Mouse (Mus musculus): ENCODE results near the gene Utp4.
"Not testable (repeated sequence)": the region's sequence is repeated elsewhere in the genome, so short reads cannot be mapped to it uniquely, and the experiment has no call there.

Gene Utp4

DNA sequence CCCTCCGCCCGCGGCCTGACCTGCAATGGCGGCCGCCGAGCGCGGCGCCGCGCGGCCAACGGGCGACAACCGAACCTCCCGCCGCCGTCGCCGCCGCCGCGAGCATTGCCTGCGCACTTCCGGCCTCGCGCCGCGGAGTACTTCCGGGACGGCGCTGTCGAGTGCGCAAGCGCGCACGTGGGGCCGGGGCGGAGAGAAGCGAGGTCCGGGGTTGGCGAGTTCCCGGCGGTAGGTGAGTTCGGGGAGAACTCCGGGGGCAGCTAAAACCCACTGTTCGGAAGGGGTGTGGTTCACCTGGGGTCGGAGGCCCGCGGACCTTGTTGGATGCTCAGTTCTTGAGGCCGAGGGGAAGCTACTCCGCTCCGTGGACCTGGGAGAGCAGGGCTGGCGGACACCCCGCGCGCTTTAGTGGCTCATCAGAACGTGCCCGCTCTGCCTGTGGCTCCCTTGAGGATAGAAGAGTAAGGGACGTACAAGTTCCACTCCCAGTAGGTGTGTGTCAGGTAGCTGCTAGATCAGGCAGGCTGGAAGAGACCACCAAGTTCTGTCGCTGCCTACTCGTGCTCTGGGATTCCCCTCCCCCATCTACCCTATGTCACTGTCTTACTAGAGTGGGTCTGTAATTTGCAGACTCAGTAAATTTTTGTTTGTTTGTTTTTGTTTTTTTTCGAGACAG is at the start of gene Utp4:
Gene Utp4, plus strand, starts transcription at position 156 of the 676 bp plus-strand sequence.
- DNase-seq (ENCODE audit: extremely low spot score, low spot score): peak; percentile 93

DNA sequence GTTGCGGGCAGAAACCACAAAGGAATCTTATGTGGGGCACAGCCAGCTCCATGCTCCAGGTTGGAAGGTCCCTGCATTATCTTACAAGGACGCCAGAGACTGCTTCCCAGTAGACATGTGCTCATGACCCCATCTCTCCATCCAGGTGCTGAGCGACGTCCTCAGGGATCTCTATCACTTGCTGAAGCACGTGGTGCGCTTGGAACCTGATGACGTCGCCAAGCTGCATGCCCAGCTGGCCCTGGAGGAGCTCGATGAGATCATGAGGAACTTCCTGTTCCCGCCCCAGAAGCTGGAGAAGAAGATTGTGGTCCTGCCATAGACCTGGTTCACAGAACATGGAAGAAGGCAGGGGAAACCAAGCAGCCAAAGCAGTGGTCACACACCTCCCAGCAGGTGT is 43.4 kb upstream of the Utp4 start:
- no peak for DNase-seq (ENCODE audit: extremely low spot score, low spot score)

DNA sequence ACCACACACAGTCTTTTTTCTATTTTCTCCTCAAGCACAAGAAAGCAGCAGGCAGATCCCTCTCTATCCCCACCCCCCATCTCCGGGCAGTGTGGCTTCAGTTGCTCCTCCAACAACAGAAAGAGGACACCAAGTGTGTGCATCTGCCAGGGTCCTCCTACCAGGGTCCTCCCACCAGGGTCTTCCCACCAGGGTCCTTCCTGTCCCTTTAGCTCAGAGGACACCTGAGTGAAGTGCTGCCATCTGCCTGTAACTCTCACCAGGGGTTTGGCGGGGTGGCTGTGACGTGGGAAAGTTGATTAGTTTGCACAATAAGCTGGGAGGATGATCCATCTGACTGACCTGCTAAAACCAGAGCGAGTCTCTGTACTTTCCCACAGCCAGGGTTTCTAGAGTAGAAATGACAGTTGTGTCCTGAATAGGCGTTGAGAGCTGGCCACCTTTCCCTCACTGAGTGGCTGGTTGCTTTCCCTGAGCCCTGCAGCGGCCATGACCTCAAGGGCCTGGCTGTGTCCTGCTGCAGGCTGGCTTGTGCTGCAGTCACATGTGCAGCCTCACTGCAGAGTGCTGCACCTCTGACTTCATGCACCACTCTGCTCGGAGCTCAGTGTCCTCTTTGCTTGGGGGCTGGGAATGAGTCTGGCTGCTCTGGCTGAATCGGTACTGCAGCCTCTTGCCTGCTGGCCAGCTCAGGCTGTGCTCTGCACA is 38.7 kb upstream of the Utp4 start:
- no peak for DNase-seq (ENCODE audit: extremely low spot score, low spot score)

GRCm38 (mm10) chr8:106855242-106855562 is 38.2 kb upstream of the Utp4 start:
- no peak for DNase-seq (ENCODE audit: extremely low spot score, low spot score)

GRCm38 (mm10) chr8:106862845-106863244 is 30.6 kb upstream of the Utp4 start:
- no peak for DNase-seq (ENCODE audit: extremely low spot score, low spot score)

DNA sequence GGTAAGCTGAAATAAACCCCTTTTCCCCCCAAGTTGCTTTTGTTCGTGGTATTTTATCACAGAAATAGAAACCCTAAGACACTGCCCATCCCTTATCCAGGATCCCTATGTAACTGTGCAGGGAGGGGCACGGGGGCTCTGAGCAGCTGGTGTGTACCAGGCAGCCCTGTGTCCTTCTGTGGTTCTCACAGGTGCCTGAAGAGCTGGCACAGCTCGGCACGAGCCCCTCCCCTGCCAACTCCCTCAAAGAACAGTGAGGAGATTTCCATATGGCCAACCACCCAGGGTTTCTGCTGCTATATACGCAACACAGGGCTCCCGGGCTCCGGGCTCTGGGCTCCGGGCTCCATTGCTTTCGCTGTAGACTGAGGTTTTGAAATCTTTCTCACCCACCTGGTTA is 28.1 kb upstream of the Utp4 start:
- no peak for DNase-seq (ENCODE audit: extremely low spot score, low spot score)

- DNase-seq (ENCODE audit: extremely low spot score, low spot score): peak; percentile 42
Observed at GRCm38 (mm10) chr8:106870051-106870450, 23.4 kb upstream of the Utp4 start, which contains the start of gene Has3. Gene Has3, plus strand, starts transcription at chr8:106870242.

- DNase-seq (ENCODE audit: extremely low spot score, low spot score): peak; percentile 68
Observed at GRCm38 (mm10) chr8:106870537-106871327, 22.7 kb upstream of the Utp4 start.

DNA sequence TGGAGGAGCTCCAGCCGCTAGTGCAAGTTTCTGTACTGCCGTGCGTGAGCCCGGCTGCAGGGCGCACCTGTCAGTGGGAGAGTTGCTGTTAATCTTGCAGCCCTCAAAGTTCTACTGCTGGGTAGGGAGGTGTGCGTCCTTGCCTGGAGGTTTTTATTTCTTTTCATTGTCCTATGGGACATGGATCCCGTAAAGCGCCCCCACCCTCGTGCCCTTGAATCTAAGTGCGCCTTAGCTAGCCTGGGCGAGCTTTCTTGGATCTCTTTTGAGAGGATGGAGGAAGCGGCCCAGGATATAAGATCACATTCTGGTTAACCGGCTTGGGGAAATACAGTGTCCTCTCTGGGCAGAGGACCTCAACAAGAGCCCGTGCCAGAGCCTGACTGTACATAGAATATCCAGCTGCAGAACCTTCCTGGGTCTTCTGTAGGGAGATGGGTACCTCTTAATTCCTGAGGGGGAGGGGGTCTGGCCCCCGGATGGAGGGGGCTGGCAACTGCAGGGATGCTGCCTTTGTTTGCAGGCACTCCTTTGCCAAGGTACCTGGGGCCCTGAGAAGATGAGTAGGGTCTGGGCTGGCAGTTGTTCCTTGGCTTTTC is 22.0 kb upstream of the Utp4 start:
- peak; percentile 30 for DNase-seq (ENCODE audit: extremely low spot score, low spot score)

- DNase-seq (ENCODE audit: extremely low spot score, low spot score): peak; percentile 74
Observed at GRCm38 (mm10) chr8:106871931-106872371, 21.5 kb upstream of the Utp4 start.

- no peak for DNase-seq (ENCODE audit: extremely low spot score, low spot score)
Observed at GRCm38 (mm10) chr8:106872454-106873034, 20.9 kb upstream of the Utp4 start.

- DNase-seq (ENCODE audit: extremely low spot score, low spot score): no peak
Observed at GRCm38 (mm10) chr8:106880121-106880707, 13.2 kb upstream of the Utp4 start.

GRCm38 (mm10) chr8:106884094-106884493 is 9.3 kb upstream of the Utp4 start:
- DNase-seq (ENCODE audit: extremely low spot score, low spot score): not testable (repeated sequence)

DNA sequence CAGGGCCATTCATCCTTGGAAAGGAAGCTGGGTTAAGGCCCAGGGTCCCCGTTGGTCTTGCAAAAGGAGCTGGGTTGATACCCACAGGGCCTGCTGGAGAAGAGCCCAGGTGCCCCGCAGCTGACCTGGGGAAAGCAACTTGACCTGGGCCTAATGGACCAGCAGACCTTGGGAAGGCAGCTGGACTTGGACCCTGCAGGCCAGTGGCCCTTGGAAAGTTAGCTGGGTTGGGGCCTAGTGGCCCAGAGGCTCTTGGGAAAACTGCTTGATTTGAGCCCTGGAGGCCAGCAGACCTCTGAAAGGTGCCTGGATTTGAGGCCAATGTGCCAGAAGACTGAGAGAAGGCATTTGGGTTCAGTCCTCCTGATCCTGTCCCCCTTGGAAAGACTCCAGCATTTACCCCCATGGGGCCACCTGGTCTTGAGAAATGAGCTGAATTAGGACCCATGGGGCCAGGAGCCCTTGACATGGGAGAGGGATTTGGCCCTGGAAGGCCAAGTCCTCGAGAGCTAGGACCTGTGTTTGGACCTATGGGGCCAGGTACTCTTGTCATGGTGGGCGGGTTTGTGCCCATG is 8.5 kb upstream of the Utp4 start:
- DNase-seq (ENCODE audit: extremely low spot score, low spot score): not testable (repeated sequence)

DNA sequence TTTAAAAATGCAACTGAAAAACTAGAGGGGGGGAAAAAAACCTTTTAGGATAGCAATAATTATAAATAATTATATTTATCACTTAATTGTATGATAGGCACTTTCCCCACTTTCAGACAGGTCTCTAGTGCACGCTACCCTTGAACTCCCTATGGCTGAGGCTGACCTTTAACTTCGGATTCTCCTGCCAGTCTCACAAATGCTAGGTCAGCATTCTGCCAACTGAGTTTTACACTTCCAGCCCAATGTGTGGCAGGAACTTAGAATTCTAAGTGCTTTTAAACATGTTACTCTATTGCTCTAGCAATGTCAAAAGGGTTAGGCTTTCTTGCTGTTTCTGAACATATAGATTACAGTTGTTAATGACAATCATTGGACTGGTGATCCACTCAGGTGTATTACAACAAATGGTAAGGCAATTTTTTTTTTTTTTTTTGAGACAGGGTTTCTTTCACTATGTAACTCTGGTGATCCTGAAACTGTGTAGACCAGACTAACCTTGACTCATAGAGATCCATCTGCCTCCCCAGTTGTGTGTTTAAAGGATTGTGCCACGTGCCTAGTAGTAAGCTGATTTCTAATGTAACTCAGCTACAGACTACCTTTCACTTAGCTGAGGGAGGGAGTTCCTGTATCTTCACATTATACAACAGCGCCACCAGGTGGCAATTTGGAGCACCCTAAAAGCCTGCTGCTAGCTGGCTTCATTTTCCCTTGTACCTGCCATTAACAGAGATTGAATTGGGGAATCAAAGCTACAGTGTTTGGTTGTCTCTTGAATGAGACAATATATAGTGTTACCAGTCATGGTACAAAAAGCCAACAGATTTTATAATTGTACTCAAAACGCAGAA is 5.9 kb upstream of the Utp4 start:
- DNase-seq (ENCODE audit: extremely low spot score, low spot score): peak; percentile 62

- DNase-seq (ENCODE audit: extremely low spot score, low spot score): no peak
Observed at GRCm38 (mm10) chr8:106888803-106889202, 4.6 kb upstream of the Utp4 start.

- peak; percentile 59 for DNase-seq (ENCODE audit: extremely low spot score, low spot score)
Observed at GRCm38 (mm10) chr8:106892210-106892805, 1.1 kb upstream of the Utp4 start.

DNA sequence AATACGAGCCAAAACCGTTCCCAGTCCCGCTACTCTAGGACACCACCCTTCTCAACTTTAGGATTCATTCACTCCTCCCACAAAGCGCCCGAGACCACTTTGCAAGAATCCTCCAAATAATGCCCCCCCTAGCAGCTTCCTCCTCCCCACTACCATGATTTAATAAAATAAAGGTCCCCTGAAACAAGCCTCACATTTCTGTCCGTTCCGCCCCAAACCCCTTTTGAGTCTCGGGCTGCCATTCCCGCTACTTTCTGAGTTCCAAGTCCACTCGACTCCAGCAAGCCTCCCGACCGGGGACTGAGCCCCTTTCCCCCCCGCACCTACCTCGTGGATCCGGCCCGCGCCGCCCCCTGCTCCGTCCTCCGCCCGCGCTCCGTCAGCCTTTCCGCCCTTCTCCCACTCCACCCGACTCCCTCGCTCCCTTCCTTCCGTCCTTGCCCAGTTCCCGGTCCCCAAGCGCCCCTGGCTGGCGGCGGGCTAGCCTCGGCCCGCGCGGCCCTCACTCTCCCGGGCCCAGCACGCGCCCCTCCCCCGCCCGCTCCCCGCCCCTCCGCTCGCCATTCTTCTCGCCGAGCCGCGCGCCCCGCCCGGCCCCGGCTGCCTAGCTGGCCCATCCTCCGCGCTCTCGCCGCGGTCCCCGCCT is 507 bp upstream of the Utp4 start:
- DNase-seq (ENCODE audit: extremely low spot score, low spot score): peak; percentile 84

GRCm38 (mm10) chr8:106899473-106899872 is 6.0 kb downstream of the Utp4 start:
- DNase-seq (ENCODE audit: extremely low spot score, low spot score): no peak
